Mouse (Mus musculus) CH12.LX (cell line): ENCODE results near the gene Rbms2. TPM values are rescaled to one million over a fixed set of nuclear protein-coding genes. Genes with fewer than 3 reads are reported as not detected.
"Not testable (repeated sequence)": the region's sequence is repeated elsewhere in the genome, so short reads cannot be mapped to it uniquely, and the experiment has no call there.

ENCODE experiments used
- DNase-seq: peaks from one replicate; pipeline ENCODE4 v3.0.0-alpha.2; 2013; ENCODE audit errors: extremely low read depth
- H3K27ac ChIP-seq: 2 replicates; pipeline ENCODE4 v1.5.1; 2012; ENCODE audit warnings: low read depth, mild to moderate bottlenecking, control low read depth, moderate library complexity; ENCODE audit not compliant: insufficient read depth
- H3K27me3 ChIP-seq: replicated peaks from 2 replicates; pipeline ENCODE3; 2012; ENCODE audit warnings: inconsistent platforms
- H3K36me3 ChIP-seq, 2 experiments: replicated peaks in 1 of 2; 2 replicates each; pipeline versions ENCODE3 to v1.6.1; 2012; ENCODE audit warnings: inconsistent platforms in 1 of 2, low read length in 1 of 2, mild to moderate bottlenecking in 1 of 2, mixed read lengths in 1 of 2, moderate library complexity in 1 of 2; ENCODE audit not compliant: control insufficient read depth in 1 of 2, insufficient read depth in 1 of 2
- H3K4me1 ChIP-seq, 2 experiments: 2 replicates each; pipeline ENCODE4 v1.6.1; 2012; ENCODE audit warnings: inconsistent platforms in 1 of 2, moderate library complexity in 1 of 2; ENCODE audit not compliant: insufficient read depth in 2 of 2, control insufficient read depth in 1 of 2
- H3K4me2 ChIP-seq: 2 replicates; pipeline ENCODE4 v1.6.1; 2012; ENCODE audit warnings: low read depth, mild to moderate bottlenecking, control low read depth; ENCODE audit not compliant: poor library complexity, insufficient read depth, severe bottlenecking
- H3K4me3 ChIP-seq, 3 experiments: fragments of 150-350 bp in 1 of 3; sonication (generic) in 1 of 3; replicated peaks in 1 of 3; 2 replicates each; pipeline versions ENCODE3 to v1.5.1; 2011 to 2012; ENCODE audit warnings: low read depth in 2 of 3, low read length in 2 of 3, mild to moderate bottlenecking in 2 of 3, moderate library complexity in 2 of 3, control low read depth in 1 of 3, improper control_type of control experiment in 1 of 3, inconsistent platforms in 1 of 3, mixed read lengths in 1 of 3; ENCODE audit not compliant: poor library complexity in 1 of 3
- H3K79me2 ChIP-seq: replicated peaks from 2 replicates; pipeline ENCODE4 v1.6.1; 2012; ENCODE audit warnings: mild to moderate bottlenecking, moderate library complexity; ENCODE audit not compliant: control insufficient read depth, poor library complexity, insufficient read depth, severe bottlenecking; ENCODE audit errors: extremely low read depth
- H3K9ac ChIP-seq: 2 replicates; pipeline ENCODE4 v1.6.1; 2012; ENCODE audit warnings: low read depth, mild to moderate bottlenecking, control low read depth, moderate library complexity; ENCODE audit not compliant: insufficient read depth
- H3K9me3 ChIP-seq: replicated peaks from 2 replicates; pipeline ENCODE3; 2012; ENCODE audit warnings: low read length, inconsistent platforms, mixed read lengths
- CHD1 ChIP-seq: IDR thresholded peaks from 2 replicates; pipeline ENCODE4 v1.6.1; 2012; ENCODE audit warnings: low read depth, low read length, improper control_type of control experiment, inconsistent platforms
- CHD2 ChIP-seq: IDR thresholded peaks from 2 replicates; pipeline ENCODE4 v1.6.1; 2011; ENCODE audit warnings: low read length, improper control_type of control experiment
- CTCF ChIP-seq, 2 experiments: IDR thresholded peaks in 1 of 2; conservative IDR thresholded peaks in 1 of 2; 2 replicates each; pipeline ENCODE4 v1.5.1; 2011 to 2012; ENCODE audit warnings: low read depth in 2 of 2, low read length in 2 of 2, improper control_type of control experiment in 1 of 2, inconsistent platforms in 1 of 2, mild to moderate bottlenecking in 1 of 2, moderate library complexity in 1 of 2
- ELF1 ChIP-seq: IDR thresholded peaks from 2 replicates; pipeline ENCODE4 v1.6.1; 2014; ENCODE audit warnings: low read depth, mild to moderate bottlenecking, inconsistent platforms, low read length, improper control_type of control experiment
- ETS1 ChIP-seq: conservative IDR thresholded peaks from 2 replicates; pipeline ENCODE4 v1.6.1; 2012; ENCODE audit warnings: low read depth, mild to moderate bottlenecking, inconsistent platforms, low read length, improper control_type of control experiment, moderate library complexity
- GABPA ChIP-seq: IDR thresholded peaks from 2 replicates; pipeline ENCODE4 v1.6.1; 2012; ENCODE audit warnings: low read depth, low read length, improper control_type of control experiment, inconsistent platforms; ENCODE audit not compliant: insufficient replicate concordance
- HCFC1 ChIP-seq: IDR thresholded peaks from 2 replicates; pipeline ENCODE4 v1.6.1; 2012; ENCODE audit warnings: low read depth, mild to moderate bottlenecking, inconsistent platforms, low read length, improper control_type of control experiment
- IRF4 ChIP-seq: IDR thresholded peaks from 2 replicates; pipeline ENCODE4 v1.6.1; 2014; ENCODE audit warnings: low read depth, mild to moderate bottlenecking, inconsistent platforms, low read length, improper control_type of control experiment
- KAT2A ChIP-seq: IDR thresholded peaks from 2 replicates; pipeline ENCODE4 v1.6.1; 2012; ENCODE audit warnings: low read length, improper control_type of control experiment, inconsistent platforms; ENCODE audit not compliant: insufficient replicate concordance
- MAX ChIP-seq: IDR thresholded peaks from 2 replicates; pipeline ENCODE4 v1.6.1; 2011; ENCODE audit warnings: low read length, improper control_type of control experiment
- MAZ ChIP-seq: IDR thresholded peaks from 2 replicates; pipeline ENCODE4 v1.6.1; 2012; ENCODE audit warnings: low read depth, mild to moderate bottlenecking, inconsistent platforms, low read length, improper control_type of control experiment, moderate library complexity
- MXI1 ChIP-seq: IDR thresholded peaks from 2 replicates; pipeline ENCODE4 v1.6.1; 2011; ENCODE audit warnings: mild to moderate bottlenecking, low read depth, low read length, improper control_type of control experiment
- MYC ChIP-seq: IDR thresholded peaks from 2 replicates; pipeline ENCODE4 v1.6.1; 2011; ENCODE audit warnings: low read depth, mild to moderate bottlenecking, improper control_type of control experiment, low read length
- NELFE ChIP-seq: IDR thresholded peaks from 2 replicates; pipeline ENCODE4 v1.6.1; 2011; ENCODE audit warnings: low read depth, low read length, improper control_type of control experiment
- POLR2A ChIP-seq: IDR thresholded peaks from 2 replicates; pipeline ENCODE4 v1.6.1; 2011; ENCODE audit warnings: low read depth, mild to moderate bottlenecking, improper control_type of control experiment, low read length
- POLR2AphosphoS2 ChIP-seq: IDR thresholded peaks from 2 replicates; pipeline ENCODE4 v1.6.1; 2011; ENCODE audit warnings: low read depth, low read length, improper control_type of control experiment
- RAD21 ChIP-seq: IDR thresholded peaks from 2 replicates; pipeline ENCODE4 v1.6.1; 2011; ENCODE audit warnings: low read depth, mild to moderate bottlenecking, low read length, improper control_type of control experiment, moderate library complexity
- SIN3A ChIP-seq: IDR thresholded peaks from 2 replicates; pipeline ENCODE4 v1.6.1; 2012; ENCODE audit warnings: low read length, improper control_type of control experiment, inconsistent platforms
- TBP ChIP-seq: conservative IDR thresholded peaks from 2 replicates; pipeline ENCODE4 v1.6.1; 2011; ENCODE audit warnings: low read depth, low read length, improper control_type of control experiment
- TCF12 ChIP-seq: IDR thresholded peaks from 2 replicates; pipeline ENCODE4 v1.6.1; 2014; ENCODE audit warnings: low read depth, mild to moderate bottlenecking, inconsistent platforms, low read length, improper control_type of control experiment
- UBTF ChIP-seq: IDR thresholded peaks from 2 replicates; pipeline ENCODE4 v1.6.1; 2012; ENCODE audit warnings: low read depth, mild to moderate bottlenecking, inconsistent platforms, low read length, improper control_type of control experiment, moderate library complexity
- ZMIZ1 ChIP-seq: IDR thresholded peaks from 2 replicates; pipeline ENCODE4 v1.6.1; 2012; ENCODE audit warnings: low read depth, mild to moderate bottlenecking, inconsistent platforms, low read length, improper control_type of control experiment
- dilution Hi-C: fragments of 300-500 bp; cut with MboI; formaldehyde crosslinking; loops from 2 replicates; pipeline ENCODE4 v1.14.3; 2020; ENCODE audit warnings: low sequenced_read_pairs; ENCODE audit not compliant: extremely low pct_unique_long_range_greater_than_20kb, extremely low pct_ligation_motif_present
- in situ Hi-C: fragments of 300-500 bp; cut with MboI; formaldehyde crosslinking; loops from 3 replicates; pipeline ENCODE4 v1.14.3; 2019; ENCODE audit warnings: low sequenced_read_pairs, low pct_ligation_motif_present, low pct_unique_long_range_greater_than_20kb, mixed read lengths
- polyA plus RNA-seq: library from polyadenylated mRNA; unstranded; fragments of >175 nt; gene quantifications from 2 replicates; pipeline ENCODE4 v1.2.1, GENCODE M21; 2012; ENCODE audit warnings: low read depth; ENCODE audit not compliant: insufficient read length
- total RNA-seq, 2 experiments: library from RNA; depleted of rRNA; stranded (reverse); fragments of 300-350 nt in 1 of 2; fragments of >200 nt in 1 of 2; gene quantifications; 2 replicates each; pipeline ENCODE4 v1.2.3; 2012 to 2014

The Rbms2 gene
- total and polyA plus RNA-seq, 3 experiments: 9.1 to 36.6 (median 9.8) TPM

GRCm38 (mm10) chr10:128175996-128176755 is 3.9 kb downstream of the Rbms2 start (continued):
- peak; percentile 71 for TF ChIP-seq HCFC1
- TF ChIP-seq ZMIZ1: no peak
- TF ChIP-seq CHD2: no peak
- no peak for TF ChIP-seq CTCF (conservative IDR thresholded peaks at IDR 0.05 in 1 of 2, IDR thresholded peaks at IDR 0.05 in 1 of 2; ENCODE audit: low read depth in 2 of 2, low read length in 2 of 2)
- peak; percentile 75; the same call in 1 of the 2 replicates for TF ChIP-seq IRF4
- TF ChIP-seq GABPA: no peak; the same call in 1 of the 2 replicates
- no peak for TF ChIP-seq KAT2A
- no peak for TF ChIP-seq CHD1
- peak; percentile 48; the same call in 1 of the 2 replicates for TF ChIP-seq POLR2A

- H3K27ac ChIP-seq: no peak overlapping the region
Measured at GRCm38 (mm10) chr10:128175302-128175701, 4.8 kb downstream of the Rbms2 start.

GRCm38 (mm10) chr10:128171348-128171747 is 8.7 kb downstream of the Rbms2 start:
- H3K4me3 ChIP-seq, H3K27me3 ChIP-seq, H3K4me2 ChIP-seq, H3K9ac ChIP-seq, H3K27ac ChIP-seq, DNase-seq, H3K79me2 ChIP-seq, in situ Hi-C loops, H3K36me3 ChIP-seq, dilution Hi-C loops, H3K9me3 ChIP-seq: not testable (repeated sequence)
- peaks cover 3 to 23% of the 10 kb centered on the region in 2 experiments; a peak in 3 of 4 replicates for H3K4me1 ChIP-seq

More at GRCm38 (mm10) chr10:128175302-128175701, 4.8 kb downstream of the Rbms2 start:
- Histone ChIP-seq H3K4me3 (peak overlapping the region; percentile 63 to 91 (median 72)), H3K9ac (peak overlapping the region; percentile 58), H3K4me1 (peaks cover 3 to 27% of the 10 kb centered on the region in 2 experiments; a peak in 3 of 4 replicates), H3K36me3 (no peaks in the 10 kb centered on the region), H3K79me2 (peaks cover 7% of the 10 kb centered on the region; the same call in 1 of the 2 replicates), H3K27me3 (no peaks in the 10 kb centered on the region), H3K4me2 (peak overlapping the region; percentile 76), H3K9me3 (no peaks in the 10 kb centered on the region)
- TF ChIP-seq MAZ: no peak
- TF ChIP-seq MAX: peak; percentile 84
- no peak for TF ChIP-seq TCF12
- peak; percentile 33; the same call in 1 of the 2 replicates for TF ChIP-seq SIN3A
- TF ChIP-seq UBTF: no peak
- TF ChIP-seq POLR2A: no peak
- no peak for TF ChIP-seq ELF1
- TF ChIP-seq ETS1: no peak
- no peak for TF ChIP-seq IRF4
- TF ChIP-seq TBP: no peak
- no peak for TF ChIP-seq CTCF (conservative IDR thresholded peaks at IDR 0.05 in 1 of 2, IDR thresholded peaks at IDR 0.05 in 1 of 2; ENCODE audit: low read depth in 2 of 2, low read length in 2 of 2)
- no peak for TF ChIP-seq GABPA
- no peak for TF ChIP-seq POLR2AphosphoS2
- no peak for TF ChIP-seq RAD21
- no peak for TF ChIP-seq NELFE
- peak; percentile 87 for TF ChIP-seq MXI1
- peak; percentile 83 for TF ChIP-seq MYC
- in situ Hi-C loops: loop anchor here (25.0 kb wide), 1 partner anchor 238 kb away; no protein-coding TSS in a partner anchor
- dilution Hi-C loops: no loop called here
- no peak for DNase-seq
